13 mouse cellular contexts compared by ENCODE assay signal in the genomic region with DNA sequence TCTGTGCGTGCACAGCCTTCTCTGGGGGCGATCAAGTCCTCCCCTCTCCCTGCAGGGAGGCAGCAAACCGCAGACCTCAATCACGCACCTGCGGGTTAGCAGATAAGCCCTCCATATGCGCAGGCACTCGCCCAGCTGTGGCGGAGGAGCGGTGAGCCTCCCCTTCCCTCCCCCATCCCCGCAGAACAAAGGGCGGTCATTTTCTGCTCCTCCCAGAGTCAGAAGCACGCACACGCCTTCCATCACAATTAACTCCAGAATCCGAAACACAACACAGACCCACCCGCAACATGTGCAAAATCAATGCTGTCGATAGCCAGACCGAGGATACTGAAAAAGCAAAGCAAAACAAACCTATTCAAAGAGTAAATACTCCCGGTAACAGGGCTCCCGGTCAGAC. TPM values are rescaled to one million over a fixed set of nuclear protein-coding genes. Genes with fewer than 3 reads are reported as not detected.
DNase-seq lines count a peak whose midpoint lies in the region; ATAC-seq and TF ChIP-seq lines count a peak whose summit lies in the region.
"Had no signal": no experiment of that assay in that cellular context is flagged by ENCODE, and none has a peak within 500 bp of the region (broad histone marks: within the 10 kb centered on the region; RNA-seq: fewer than 3 reads in every experiment).

No protein-coding gene starts in this region.

- H3K4me1 ChIP-seq in ES-E14 (ENCODE audit: control insufficient read depth in 2 of 2, insufficient read depth in 2 of 2, low read length in 2 of 2, poor library complexity in 1 of 2), result peaks cover 7 to 14% of the 10 kb centered on the region in 2 experiments
- H3K4me1 ChIP-seq in midbrain, embryonic 12.5 days, result peaks cover 13% of the 10 kb centered on the region
- H3K4me1 ChIP-seq: liver, embryonic 15.5 days had no signal

- peak overlapping the region; percentile 54 to 56 for H3K4me3 ChIP-seq in ES-E14 (ENCODE audit: insufficient read depth in 1 of 2, low read depth in 1 of 2, low read length in 2 of 2, poor library complexity in 1 of 2, severe bottlenecking in 1 of 2)
- peak overlapping the region; percentile 24 for H3K4me3 ChIP-seq in midbrain, embryonic 12.5 days
- H3K4me3 ChIP-seq: liver, embryonic 15.5 days had no signal

- in situ Hi-C loops in ES-E14 (cut with MboI; ENCODE audit: low sequenced_read_pairs in 2 of 2, unreplicated experiment in 2 of 2), result no loop called here

- H3K4me2 ChIP-seq in midbrain, embryonic 12.5 days (replicated peaks), result peak overlapping the region; percentile 55
- H3K4me2 ChIP-seq: liver, embryonic 15.5 days had no signal

- H3K9me3 ChIP-seq in ES-E14 (ENCODE audit: control insufficient read depth, insufficient read depth, low read depth, low read length), result no peaks in the 10 kb centered on the region
- no peaks in the 10 kb centered on the region for H3K9me3 ChIP-seq in midbrain, embryonic 12.5 days
- H3K9me3 ChIP-seq: liver, embryonic 15.5 days had no signal

- peak overlapping the region; percentile 65 for H3K27ac ChIP-seq in ES-E14 (ENCODE audit: insufficient read depth, low read depth, low read length, poor library complexity, severe bottlenecking)
- peak overlapping the region; percentile 69 for H3K27ac ChIP-seq in midbrain, embryonic 12.5 days (replicated peaks)
- H3K27ac ChIP-seq: liver, embryonic 15.5 days had no signal

- peak overlapping the region; percentile 66 for H3K9ac ChIP-seq in ES-E14 (ENCODE audit: insufficient read depth, low read depth, low read length, poor library complexity, severe bottlenecking)
- peak overlapping the region; percentile 31; the same call in 1 of the 2 replicates for H3K9ac ChIP-seq in midbrain, embryonic 12.5 days (replicated peaks)
- H3K9ac ChIP-seq: liver, embryonic 15.5 days had no signal

- ATAC-seq in midbrain, embryonic 12.5 days (ENCODE audit: low FRiP score, low read depth), result peak; percentile 75
- no peak for ATAC-seq in megakaryocyte-erythroid progenitor cell, adult 5-6 weeks (replicated peaks; ENCODE audit: low FRiP score, low TSS enrichment, poor library complexity, severe bottlenecking)
- ATAC-seq: inflammation-experienced regulatory T-cells, adult 6 months had no signal

- no peak for DNase-seq in ES-E14 (ENCODE audit: low read depth, low spot score)
- DNase-seq in embryo, embryonic 10.5 days (ENCODE audit: low spot score), result peak; percentile 55
- peak; percentile 4 for DNase-seq in forelimb bud, embryonic 11.5 days (ENCODE audit: low read depth, low spot score)
- DNase-seq in gastrocnemius, postnatal 25 days, result no peak
- no peak for DNase-seq in right cerebral cortex, adult 18-20 months
- DNase-seq in urinary bladder, adult 2 months (ENCODE audit: low spot score), result no peak
- DNase-seq: gastrocnemius, postnatal 36 days had no signal

- no peaks in the 10 kb centered on the region for H3K36me3 ChIP-seq in ES-E14 (ENCODE audit: control insufficient read depth, insufficient read depth, low read length, poor library complexity, severe bottlenecking)
- no peaks in the 10 kb centered on the region for H3K36me3 ChIP-seq in midbrain, embryonic 12.5 days
- H3K36me3 ChIP-seq: liver, embryonic 15.5 days had no signal

- peaks cover 26% of the 10 kb centered on the region for H3K27me3 ChIP-seq in midbrain, embryonic 12.5 days

- WGBS in midbrain, embryonic 12.5 days, result 1% methylated on average over 19 of the region's 19 CpGs

TF ChIP-seq in ES-E14, 5 proteins besides CTCF, POLR2A, EP300 and RAD21:
- no peak for TF ChIP-seq HCFC1 (IDR thresholded peaks at IDR 0.05; ENCODE audit: borderline replicate concordance, insufficient read depth, low read length)
TF ChIP-seq in ES-E14: peak in this region for 0.

RNA-seq across cellular contexts. Expression of gene Crtac1, which starts 22.4 kb away (rescaled TPM):
- total RNA-seq in ES-E14 (2012; rRNA removed), result 2.0 and 3.4 TPM in 2 replicates
- polyA plus RNA-seq in midbrain, embryonic 12.5 days (2016; fragmentation: Nextera tagmentation; extraction: Ambion mirVana), result 8.1 TPM in 2 replicates
- total RNA-seq in gastrocnemius, postnatal 25 days (2021), result under 1 TPM in 1 of 2 experiments, not detected in 1; 0.29 TPM
- not detected in 2 replicates for total RNA-seq in megakaryocyte-erythroid progenitor cell, adult 5-6 weeks (2014; fragmentation: Nextera tagmentation)
- not detected in 2 replicates for total RNA-seq in megakaryocyte-erythroid progenitor cell, adult 5-6 weeks (2017)
- polyA plus RNA-seq in urinary bladder, adult 2 months (2012; rRNA removed), result 0.18 and 0.29 TPM in 2 replicates
- total RNA-seq: common myeloid progenitor, adult 5-6 weeks; MEL had no signal
- polyA plus RNA-seq: inflammation-experienced regulatory T-cells, adult 6 months had no signal

Comparison
In these comparisons a context has a peak if more than half of its experiments do, and no peak if none do; other contexts are left out.
1. DNase-seq: peak in embryo, embryonic 10.5 days (single experiment) and forelimb bud, embryonic 11.5 days (single experiment); none in ES-E14 (single experiment), gastrocnemius, postnatal 25 days (single experiment), right cerebral cortex, adult 18-20 months (single experiment) and urinary bladder, adult 2 months (single experiment).